Mouse (Mus musculus) liver, embryonic 14.5 days (tissue): ENCODE measurements at regions not wholly inside any gene's neighbourhood (a gene's known extent, or its start where the extent isn't known, plus 50 kb on each side); places are given as distances from the start of the nearest gene placed in this dataset.

Experiments
- ATAC-seq: fragments of 200-750 bp; cut with Nextera tagmentation; 2 replicates; pipeline ENCODE4 v1.8.0; 2017; ENCODE audit warnings: moderate number of reproducible peaks, mild to moderate bottlenecking, moderate library complexity; ENCODE audit not compliant: insufficient read depth
- DNase-seq, 3 experiments: peaks; one replicate each; pipeline ENCODE4 v3.0.0-alpha.2; 2012 to 2013; ENCODE audit warnings: low read depth in 3 of 3, low spot score in 3 of 3
- H3K27ac ChIP-seq: fragments of 300-500 bp; sonication (generic); 2 replicates; pipeline ENCODE4 v1.5.1; 2014; ENCODE audit warnings: moderate library complexity, mild to moderate bottlenecking, control low read depth, inconsistent platforms
- H3K27me3 ChIP-seq: fragments of 300-500 bp; sonication (generic); 2 replicates; pipeline ENCODE4 v1.6.1; 2014; ENCODE audit warnings: mild to moderate bottlenecking, low read length, moderate library complexity; ENCODE audit not compliant: control insufficient read depth, insufficient read depth
- H3K36me3 ChIP-seq: fragments of 300-500 bp; sonication (generic); replicated peaks from 2 replicates; pipeline ENCODE4 v1.6.1; 2014; ENCODE audit warnings: low read depth; ENCODE audit not compliant: control insufficient read depth, insufficient read depth
- H3K4me1 ChIP-seq, 2 experiments: fragments of 200-500 bp in 1 of 2; fragments of 300-500 bp in 1 of 2; sonication (generic) in 1 of 2; replicated peaks; 2 replicates each; pipeline ENCODE4 v1.6.1; 2012 to 2014; ENCODE audit warnings: antibody characterized with exemption in 1 of 2, inconsistent platforms in 1 of 2, low read length in 1 of 2; ENCODE audit not compliant: control insufficient read depth in 2 of 2, insufficient read depth in 2 of 2
- H3K4me2 ChIP-seq: fragments of 300-500 bp; sonication (generic); 2 replicates; pipeline ENCODE4 v1.6.1; 2014; ENCODE audit warnings: low read depth, mild to moderate bottlenecking, control low read depth, moderate library complexity
- H3K4me3 ChIP-seq, 2 experiments: fragments of 200-500 bp in 1 of 2; fragments of 300-500 bp in 1 of 2; sonication (generic) in 1 of 2; 2 replicates each; pipeline ENCODE4 v1.5.1; 2012 to 2014; ENCODE audit warnings: low read depth in 2 of 2, low read length in 2 of 2, mild to moderate bottlenecking in 2 of 2, control low read depth in 1 of 2, inconsistent platforms in 1 of 2, moderate library complexity in 1 of 2; ENCODE audit not compliant: insufficient read depth in 1 of 2
- H3K9ac ChIP-seq: fragments of 300-500 bp; sonication (generic); replicated peaks from 2 replicates; pipeline ENCODE4 v1.6.1; 2014; ENCODE audit warnings: mild to moderate bottlenecking, control low read depth, moderate library complexity
- H3K9me3 ChIP-seq: fragments of 300-500 bp; sonication (generic); 2 replicates; pipeline ENCODE4 v1.6.1; 2016; ENCODE audit warnings: low read length, mixed read lengths; ENCODE audit not compliant: control insufficient read depth
- CTCF ChIP-seq: IDR thresholded peaks from 2 replicates; pipeline ENCODE4 v1.5.1; 2016; ENCODE audit warnings: antibody characterized with exemption, low read depth, control low read depth
- EP300 ChIP-seq: IDR thresholded peaks from 2 replicates; pipeline ENCODE4 v1.6.1; 2016; ENCODE audit warnings: antibody characterized with exemption, low read depth
- WGBS: fragments of 180-500 bp; shearing (Covaris S2); extraction: QIAGEN DNeasy Blood & Tissue Kit; methylation state at CpG from one replicate; pipeline ENCODE4 v1.1.7; 2014; ENCODE audit not compliant: insufficient replicate concordance; 5-methylcytosine and 5-hydroxymethylcytosine counted together

DNA sequence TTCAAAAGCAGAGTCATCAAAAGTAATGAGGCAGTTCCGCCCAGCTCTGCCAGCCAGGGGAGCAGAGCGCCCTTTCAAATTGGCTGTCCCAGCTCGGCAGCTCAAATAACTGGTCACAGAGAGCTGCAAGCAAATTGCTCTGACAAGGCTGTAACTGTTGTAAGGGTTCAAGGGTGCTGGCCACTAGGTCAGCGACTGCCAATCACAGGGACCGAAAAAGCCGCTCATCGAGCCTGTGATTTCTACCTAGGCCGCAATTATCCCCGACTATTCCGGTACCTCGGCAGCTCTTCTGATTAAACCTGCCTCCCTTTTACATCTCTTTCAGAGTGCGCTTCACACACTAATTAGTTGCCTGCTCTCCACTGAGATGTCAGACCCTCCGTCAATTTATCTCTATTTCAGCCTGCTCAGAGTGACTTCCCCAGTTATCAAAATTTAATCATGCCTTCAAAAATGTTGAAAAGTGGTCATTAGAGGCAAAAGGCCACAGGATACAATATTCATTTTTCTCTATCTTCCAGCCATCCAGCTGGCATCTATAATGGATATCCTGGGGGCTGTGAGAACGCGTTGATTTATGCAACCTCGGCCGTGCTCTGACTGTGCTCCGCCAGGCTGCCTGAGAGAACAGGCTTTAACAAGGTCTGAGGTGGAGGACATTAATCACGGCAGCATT is 606.7 kb downstream of the Psat1 start:
- TF ChIP-seq CTCF (no peak), EP300 (no peak)
- Histone ChIP-seq H3K27me3 (no peaks in the 10 kb centered on the region), H3K4me3 (no peak overlapping the region), H3K4me1 (no peaks in the 10 kb centered on the region), H3K9me3 (no peaks in the 10 kb centered on the region), H3K4me2 (no peak overlapping the region), H3K9ac (no peak overlapping the region), H3K27ac (no peak overlapping the region), H3K36me3 (no peaks in the 10 kb centered on the region)
- ATAC-seq: no peak
- DNase-seq: no peak
- 61% methylated on average over 19 of the region's 19 CpGs for WGBS

DNA sequence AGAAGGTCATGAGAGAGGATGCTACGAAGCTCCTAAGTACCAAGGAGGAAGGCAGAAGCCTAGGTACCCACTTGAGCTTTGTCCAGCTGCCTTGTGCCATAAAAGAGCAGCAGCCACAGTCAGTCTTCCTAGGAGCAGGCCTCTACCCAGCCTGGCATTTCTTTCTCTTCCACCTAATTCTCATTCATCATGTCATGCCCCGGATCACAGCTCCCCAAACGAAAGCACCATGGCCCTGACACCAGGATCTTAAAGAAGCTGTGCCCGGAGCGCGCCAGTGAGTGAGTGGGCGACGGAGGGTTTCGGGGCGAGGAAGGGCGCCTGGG is 607.2 kb downstream of the Psat1 start:
- 63% methylated on average over 11 of the region's 11 CpGs for WGBS
- TF ChIP-seq EP300: no peak
- no peak for TF ChIP-seq CTCF
- no peak overlapping the region for H3K27ac ChIP-seq
- H3K27me3 ChIP-seq: no peaks in the 10 kb centered on the region
- DNase-seq: no peak
- H3K36me3 ChIP-seq: no peaks in the 10 kb centered on the region
- no peaks in the 10 kb centered on the region for H3K9me3 ChIP-seq
- no peak overlapping the region for H3K4me3 ChIP-seq
- no peaks in the 10 kb centered on the region for H3K4me1 ChIP-seq
- H3K9ac ChIP-seq: no peak overlapping the region
- no peak for ATAC-seq
- no peak overlapping the region for H3K4me2 ChIP-seq

DNA sequence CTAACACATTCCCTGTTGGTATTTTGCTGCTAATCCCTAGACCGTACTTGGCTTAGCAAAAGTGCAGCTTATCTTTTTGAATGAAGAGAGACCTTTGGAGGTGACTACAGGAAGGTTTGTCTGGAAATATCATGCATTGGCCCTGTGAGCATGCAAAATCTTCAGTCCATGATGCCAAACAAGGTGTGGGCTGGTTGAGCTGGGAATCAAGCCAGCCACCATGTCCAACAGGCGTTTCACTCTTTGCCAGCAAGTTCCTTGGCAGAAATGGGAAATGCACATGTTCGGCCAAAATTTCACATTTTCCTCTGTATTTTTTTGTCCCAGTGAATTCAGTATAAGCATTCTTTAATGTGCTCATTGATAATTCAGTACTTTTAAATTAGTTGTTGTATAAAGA is 617.0 kb downstream of the Psat1 start:
- H3K27me3 ChIP-seq: no peaks in the 10 kb centered on the region
- no peak for ATAC-seq
- H3K4me3 ChIP-seq: no peak overlapping the region
- H3K36me3 ChIP-seq: no peaks in the 10 kb centered on the region
- no peaks in the 10 kb centered on the region for H3K4me1 ChIP-seq
- no peaks in the 10 kb centered on the region for H3K9me3 ChIP-seq
- WGBS: 56% methylated on average over 3 of the region's 3 CpGs
- H3K4me2 ChIP-seq: no peak overlapping the region
- no peak overlapping the region for H3K27ac ChIP-seq
- TF ChIP-seq EP300 (no peak), CTCF (no peak)
- no peak overlapping the region for H3K9ac ChIP-seq
- no peak for DNase-seq

DNA sequence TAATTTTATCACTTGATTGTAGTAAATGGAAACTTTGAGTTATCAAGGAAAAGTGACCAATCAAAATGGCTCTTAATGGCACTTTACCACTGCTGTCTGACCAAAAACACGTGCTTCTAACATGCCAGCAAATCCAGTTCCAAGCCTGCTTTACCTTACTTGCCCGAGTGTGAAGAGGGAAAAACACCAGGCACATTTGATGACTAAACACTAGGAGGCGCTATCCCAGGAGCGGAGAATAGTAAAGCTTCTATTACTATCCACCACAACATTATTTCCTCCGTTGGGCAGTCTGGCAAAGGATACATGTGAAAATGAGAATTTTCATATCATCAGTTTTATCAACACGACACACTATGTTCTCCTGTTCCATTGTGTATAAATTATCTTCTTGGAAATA is 647.7 kb downstream of the Psat1 start:
- Histone ChIP-seq H3K4me2 (no peak overlapping the region), H3K9ac (no peak overlapping the region), H3K4me1 (no peaks in the 10 kb centered on the region), H3K9me3 (no peaks in the 10 kb centered on the region), H3K36me3 (no peaks in the 10 kb centered on the region), H3K27me3 (no peaks in the 10 kb centered on the region), H3K4me3 (no peak overlapping the region), H3K27ac (no peak overlapping the region)
- TF ChIP-seq EP300 (no peak), CTCF (peak; percentile 33; the same call in 1 of the 2 replicates)
- DNase-seq (no peak), ATAC-seq (no peak)
- WGBS: 25% methylated on average over 6 of the region's 6 CpGs

DNA sequence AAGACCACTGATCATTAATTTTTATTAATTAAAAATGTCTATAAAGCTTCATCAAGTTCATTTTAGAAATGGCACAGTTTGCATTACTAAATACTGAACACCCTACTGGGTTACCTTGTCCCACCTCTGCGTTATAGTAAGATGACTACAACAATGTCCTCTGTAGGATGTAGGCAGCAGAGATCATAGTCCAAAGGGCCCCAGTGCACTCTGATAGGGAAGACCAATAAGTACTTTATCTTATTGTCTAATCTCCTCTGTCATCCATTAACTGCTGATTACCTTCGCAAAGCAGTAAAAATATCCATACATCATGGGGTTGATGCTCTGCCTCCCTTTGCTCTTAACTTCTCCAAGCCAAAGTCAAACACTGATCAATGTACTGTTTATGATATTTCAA is 662.1 kb downstream of the Psat1 start:
- Histone ChIP-seq H3K36me3 (no peaks in the 10 kb centered on the region), H3K9ac (no peak overlapping the region), H3K4me2 (no peak overlapping the region), H3K4me3 (no peak overlapping the region), H3K9me3 (no peaks in the 10 kb centered on the region), H3K27me3 (no peaks in the 10 kb centered on the region), H3K27ac (no peak overlapping the region), H3K4me1 (no peaks in the 10 kb centered on the region)
- no peak for DNase-seq
- WGBS: 66% methylated on average over 2 of the region's 2 CpGs
- TF ChIP-seq EP300 (no peak), CTCF (no peak)
- no peak for ATAC-seq
